Mouse (Mus musculus) thymus, adult 2 months (tissue): ENCODE data around the gene Gm21970. TPM values are rescaled to one million over a fixed set of nuclear protein-coding genes. Genes with fewer than 3 reads are reported as not detected.
A peak's percentile ranks its signal among the peaks of the same experiment; 100 is the strongest.

ENCODE experiments used
- DNase-seq: peaks from one replicate; pipeline ENCODE4 v3.0.0; 2021
- H3K27ac ChIP-seq: fragments of 200-500 bp; 2 replicates; pipeline ENCODE4 v1.5.1; 2012; ENCODE audit warnings: low read length, control low read depth; ENCODE audit not compliant: control insufficient read depth, insufficient read depth
- H3K27me3 ChIP-seq: fragments of 200-500 bp; 2 replicates; pipeline ENCODE4 v1.6.1; 2012; ENCODE audit warnings: mild to moderate bottlenecking, low read length, moderate library complexity, mixed read lengths; ENCODE audit not compliant: control insufficient read depth, insufficient read depth
- H3K36me3 ChIP-seq: fragments of 200-500 bp; 2 replicates; pipeline ENCODE4 v1.6.1; 2012; ENCODE audit warnings: mild to moderate bottlenecking, low read length, moderate library complexity; ENCODE audit not compliant: control insufficient read depth, insufficient read depth
- H3K4me1 ChIP-seq: fragments of 200-500 bp; replicated peaks from 2 replicates; pipeline ENCODE4 v1.6.1; 2012; ENCODE audit warnings: low read length; ENCODE audit not compliant: control insufficient read depth, insufficient read depth
- H3K4me3 ChIP-seq: fragments of 200-500 bp; 2 replicates; pipeline ENCODE4 v1.5.1; 2012; ENCODE audit warnings: mild to moderate bottlenecking, low read length, control low read depth, moderate library complexity; ENCODE audit not compliant: control insufficient read depth, insufficient read depth
- CTCF ChIP-seq: fragments of 200-500 bp; IDR thresholded peaks from 2 replicates; pipeline ENCODE4 v1.5.1; 2012; ENCODE audit warnings: mild to moderate bottlenecking, control low read depth, low read length, moderate library complexity, borderline replicate concordance; ENCODE audit not compliant: control insufficient read depth, poor library complexity, insufficient read depth; ENCODE audit errors: extremely low read depth
- POLR2A ChIP-seq: fragments of 200-500 bp; IDR thresholded peaks from 2 replicates; pipeline ENCODE4 v1.6.1; 2012; ENCODE audit warnings: mild to moderate bottlenecking, low read length, control low read depth, moderate library complexity; ENCODE audit not compliant: control insufficient read depth, poor library complexity, insufficient read depth; ENCODE audit errors: extremely low read depth
- WGBS: fragments of 180-500 bp; shearing (Covaris S2); methylation state at CpG from one replicate; pipeline ENCODE4 v1.1.7; 2018; 5-methylcytosine and 5-hydroxymethylcytosine counted together
- polyA plus RNA-seq: library from polyadenylated mRNA; depleted of rRNA; stranded (reverse); fragments of >200 nt; gene quantifications from 2 replicates; pipeline ENCODE4 v1.2.3, GENCODE M21; 2012

Gm21970 gene
- polyA plus RNA-seq, 1 experiment: not detected

- H3K27me3 ChIP-seq: peaks cover 6% of the 10 kb centered on the region; the same call in 1 of the 2 replicates
- no peaks in the 10 kb centered on the region for H3K36me3 ChIP-seq
- peak; percentile 72 for DNase-seq
- H3K4me1 ChIP-seq: peaks cover 2% of the 10 kb centered on the region; the same call in 1 of the 2 replicates
- no peak overlapping the region for H3K27ac ChIP-seq
- WGBS: 46% methylated on average over 8 of the region's 8 CpGs
- H3K4me3 ChIP-seq: no peak overlapping the region
- TF ChIP-seq POLR2A: no peak
Measured at GRCm38 (mm10) chr16:91358555-91358954, 33.0 kb upstream of the Gm21970 start.

- Histone ChIP-seq H3K4me3 (no peak overlapping the region), H3K27ac (no peak overlapping the region), H3K27me3 (peaks cover 6% of the 10 kb centered on the region; the same call in 1 of the 2 replicates), H3K36me3 (no peaks in the 10 kb centered on the region), H3K4me1 (peaks cover 4% of the 10 kb centered on the region; the same call in 1 of the 2 replicates)
- WGBS: 70% methylated on average over 13 of the region's 13 CpGs
- DNase-seq: no peak
- no peak for TF ChIP-seq POLR2A
Measured at GRCm38 (mm10) chr16:91359531-91359930, 32.0 kb upstream of the Gm21970 start.

- no peak for DNase-seq
- no peak overlapping the region for H3K4me3 ChIP-seq
- H3K4me1 ChIP-seq: peaks cover 4% of the 10 kb centered on the region; the same call in 1 of the 2 replicates
- peaks cover under 1% of the 10 kb centered on the region; the same call in 1 of the 2 replicates for H3K27me3 ChIP-seq
- H3K36me3 ChIP-seq: no peaks in the 10 kb centered on the region
- no peak overlapping the region for H3K27ac ChIP-seq
- 92% methylated on average over 3 of the region's 3 CpGs for WGBS
- TF ChIP-seq CTCF: no peak
- no peak for TF ChIP-seq POLR2A
Measured at GRCm38 (mm10) chr16:91360162-91360561, 31.4 kb upstream of the Gm21970 start.

GRCm38 (mm10) chr16:91362006-91362405 is 29.5 kb upstream of the Gm21970 start:
- TF ChIP-seq POLR2A (no peak), CTCF (no peak)
- H3K4me3 ChIP-seq: no peak overlapping the region
- H3K4me1 ChIP-seq: peaks cover 16% of the 10 kb centered on the region
- whole genome bisulfite sequencing: 91% methylated on average over 2 of the region's 2 CpGs
- no peaks in the 10 kb centered on the region for H3K36me3 ChIP-seq
- H3K27me3 ChIP-seq: no peaks in the 10 kb centered on the region
- H3K27ac ChIP-seq: no peak overlapping the region
- DNase-seq: no peak

GRCm38 (mm10) chr16:91362616-91363272 is 28.8 kb upstream of the Gm21970 start:
- peaks cover 19% of the 10 kb centered on the region for H3K4me1 ChIP-seq
- TF ChIP-seq POLR2A: no peak
- no peak for TF ChIP-seq CTCF
- WGBS: 81% methylated on average over 12 of the region's 12 CpGs
- no peaks in the 10 kb centered on the region for H3K27me3 ChIP-seq
- no peak for DNase-seq
- no peak overlapping the region for H3K4me3 ChIP-seq
- no peak overlapping the region for H3K27ac ChIP-seq
- H3K36me3 ChIP-seq: no peaks in the 10 kb centered on the region

- Histone ChIP-seq H3K27ac (no peak overlapping the region), H3K4me3 (no peak overlapping the region), H3K27me3 (no peaks in the 10 kb centered on the region), H3K36me3 (no peaks in the 10 kb centered on the region), H3K4me1 (peaks cover 19% of the 10 kb centered on the region)
- TF ChIP-seq CTCF (no peak), POLR2A (no peak)
- no peak for DNase-seq
- 20% methylated on average over 3 of the region's 3 CpGs for WGBS
Measured at GRCm38 (mm10) chr16:91363483-91363882, 28.0 kb upstream of the Gm21970 start.

GRCm38 (mm10) chr16:91366567-91366966 is 25.0 kb upstream of the Gm21970 start:
- Histone ChIP-seq H3K4me3 (no peak overlapping the region), H3K4me1 (peaks cover 19% of the 10 kb centered on the region), H3K36me3 (no peaks in the 10 kb centered on the region), H3K27me3 (no peaks in the 10 kb centered on the region), H3K27ac (peak overlapping the region; percentile 78)
- DNase-seq: peak; percentile 47
- TF ChIP-seq CTCF (no peak), POLR2A (no peak)
